Mouse (Mus musculus) forebrain, postnatal 0 days (tissue): ENCODE results near the gene Fam71e1. TPM values are rescaled to one million over a fixed set of nuclear protein-coding genes. Genes with fewer than 3 reads are reported as not detected.
A peak's percentile ranks its signal among the peaks of the same experiment; 100 is the strongest.

Source experiments
- ATAC-seq: fragments of 200-750 bp; cut with Nextera tagmentation; 2 replicates; pipeline ENCODE4 v1.8.0; 2017; ENCODE audit warnings: mild to moderate bottlenecking, moderate library complexity
- DNase-seq: peaks from one replicate; pipeline ENCODE4 v3.0.0-alpha.2; 2015
- H3K27ac ChIP-seq: fragments of 300-500 bp; sonication (generic); 2 replicates; pipeline ENCODE4 v1.5.1; 2014; ENCODE audit warnings: low read depth, mild to moderate bottlenecking, antibody characterized with exemption, low read length, moderate library complexity, mixed read lengths
- H3K27me3 ChIP-seq: fragments of 300-500 bp; sonication (generic); 2 replicates; pipeline ENCODE4 v1.6.1; 2014; ENCODE audit warnings: mild to moderate bottlenecking, low read length, mixed read lengths; ENCODE audit not compliant: insufficient read depth
- H3K36me3 ChIP-seq: fragments of 300-500 bp; sonication (generic); 2 replicates; pipeline ENCODE4 v1.6.1; 2014; ENCODE audit warnings: mild to moderate bottlenecking, moderate library complexity; ENCODE audit not compliant: insufficient read depth
- H3K4me1 ChIP-seq: fragments of 300-500 bp; sonication (generic); 2 replicates; pipeline ENCODE4 v1.6.1; 2014; ENCODE audit warnings: antibody characterized with exemption; ENCODE audit not compliant: insufficient read depth
- H3K4me2 ChIP-seq: fragments of 300-500 bp; sonication (generic); 2 replicates; pipeline ENCODE4 v1.6.1; 2014; ENCODE audit warnings: low read depth, mild to moderate bottlenecking, moderate library complexity
- H3K4me3 ChIP-seq: fragments of 300-500 bp; sonication (generic); 2 replicates; pipeline ENCODE4 v1.5.1; 2014; ENCODE audit warnings: low read depth, low read length, mixed read lengths
- H3K9ac ChIP-seq: fragments of 300-500 bp; sonication (generic); 2 replicates; pipeline ENCODE4 v1.6.1; 2014; ENCODE audit warnings: mild to moderate bottlenecking
- H3K9me3 ChIP-seq: fragments of 300-500 bp; sonication (generic); 2 replicates; pipeline ENCODE4 v1.6.1; 2016; ENCODE audit warnings: low read length
- CTCF ChIP-seq: sonication (generic); IDR thresholded peaks from 2 replicates; pipeline ENCODE4 v1.5.1; 2016; ENCODE audit warnings: antibody characterized with exemption, control low read depth, low read depth
- WGBS: fragments of 180-500 bp; shearing (Covaris S2); extraction: QIAGEN DNeasy Blood & Tissue Kit; methylation state at CpG from one replicate; pipeline ENCODE4 v1.1.7; 2014; 5-methylcytosine and 5-hydroxymethylcytosine counted together
- polyA plus RNA-seq: library from polyadenylated mRNA; unstranded; fragments of >200 nt; fragmentation: Nextera tagmentation; extraction: Ambion mirVana; gene quantifications from 2 replicates; pipeline ENCODE4 v1.2.1, GENCODE M21; 2015
- total RNA-seq: library from RNA; depleted of rRNA; stranded (reverse); fragments of >200 nt; gene quantifications from 2 replicates; pipeline ENCODE4 v1.2.3, GENCODE M21; 2014

Fam71e1 gene
- total and polyA plus RNA-seq, 2 experiments from 2014 or later, result 21.1 to 27.2 TPM

- DNase-seq, result no peak
- TF ChIP-seq CTCF, result no peak
Measured at GRCm38 (mm10) chr7:44536590-44536968, 40.2 kb downstream of the Fam71e1 start.

DNA sequence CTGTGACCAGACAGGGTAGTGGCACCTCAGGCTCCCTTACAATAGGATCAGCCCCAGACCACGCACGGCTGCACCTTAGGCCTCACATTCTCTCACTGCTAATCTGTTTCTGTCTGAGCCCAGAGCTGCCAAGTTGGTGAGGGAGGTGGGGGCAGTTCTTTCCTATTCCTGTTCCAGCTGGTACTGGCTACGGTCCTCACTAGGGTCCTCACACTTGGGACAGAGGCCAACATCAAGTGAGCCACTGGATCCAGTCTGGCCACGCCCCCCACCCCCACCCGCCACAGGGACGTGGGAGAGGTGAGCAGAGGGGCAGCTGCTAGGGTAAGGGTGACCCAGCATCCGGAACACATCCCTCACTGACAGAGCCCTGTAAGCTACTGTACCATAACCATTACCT, 40.6 kb downstream of the Fam71e1 start:
- Histone ChIP-seq H3K27ac (peak overlapping the region; percentile 35; the same call in 1 of the 2 replicates), H3K27me3 (no peaks in the 10 kb centered on the region), H3K36me3 (peaks cover 17% of the 10 kb centered on the region), H3K9ac (no peak overlapping the region), H3K4me1 (no peaks in the 10 kb centered on the region), H3K4me3 (no peak overlapping the region), H3K9me3 (no peaks in the 10 kb centered on the region), H3K4me2 (no peak overlapping the region)
- 70% methylated on average over 7 of the region's 7 CpGs for WGBS
- no peak for TF ChIP-seq CTCF
- no peak for DNase-seq
- ATAC-seq, result no peak

More at GRCm38 (mm10) chr7:44536590-44536968, 40.2 kb downstream of the Fam71e1 start:
- Histone ChIP-seq H3K9me3 (no peaks in the 10 kb centered on the region), H3K4me2 (no peak overlapping the region), H3K9ac (no peak overlapping the region), H3K27me3 (no peaks in the 10 kb centered on the region), H3K4me1 (no peaks in the 10 kb centered on the region), H3K4me3 (no peak overlapping the region), H3K36me3 (peaks cover 15% of the 10 kb centered on the region), H3K27ac (peak overlapping the region; percentile 35; the same call in 1 of the 2 replicates)
- WGBS, result 63% methylated on average over 6 of the region's 6 CpGs
- no peak for ATAC-seq

GRCm38 (mm10) chr7:44537496-44537895, 41.1 kb downstream of the Fam71e1 start:
- Histone ChIP-seq H3K9ac (no peak overlapping the region), H3K9me3 (no peaks in the 10 kb centered on the region), H3K27ac (no peak overlapping the region), H3K27me3 (no peaks in the 10 kb centered on the region), H3K36me3 (peaks cover 22% of the 10 kb centered on the region), H3K4me3 (no peak overlapping the region), H3K4me2 (no peak overlapping the region), H3K4me1 (no peaks in the 10 kb centered on the region)
- DNase-seq (no peak), ATAC-seq (no peak)
- 91% methylated on average over 13 of the region's 13 CpGs for WGBS
- no peak for TF ChIP-seq CTCF

- DNase-seq (no peak), ATAC-seq (no peak)
- peaks cover 24% of the 10 kb centered on the region for H3K36me3 ChIP-seq
- no peak for TF ChIP-seq CTCF
- WGBS, result 94% methylated on average over 41 of the region's 41 CpGs
- H3K9ac ChIP-seq, result no peak overlapping the region
- H3K4me3 ChIP-seq, result no peak overlapping the region
- no peaks in the 10 kb centered on the region for H3K27me3 ChIP-seq
- no peaks in the 10 kb centered on the region for H3K9me3 ChIP-seq
- H3K27ac ChIP-seq, result no peak overlapping the region
- no peak overlapping the region for H3K4me2 ChIP-seq
- H3K4me1 ChIP-seq, result no peaks in the 10 kb centered on the region
Measured at GRCm38 (mm10) chr7:44538756-44539624, 42.6 kb downstream of the Fam71e1 start.

DNA sequence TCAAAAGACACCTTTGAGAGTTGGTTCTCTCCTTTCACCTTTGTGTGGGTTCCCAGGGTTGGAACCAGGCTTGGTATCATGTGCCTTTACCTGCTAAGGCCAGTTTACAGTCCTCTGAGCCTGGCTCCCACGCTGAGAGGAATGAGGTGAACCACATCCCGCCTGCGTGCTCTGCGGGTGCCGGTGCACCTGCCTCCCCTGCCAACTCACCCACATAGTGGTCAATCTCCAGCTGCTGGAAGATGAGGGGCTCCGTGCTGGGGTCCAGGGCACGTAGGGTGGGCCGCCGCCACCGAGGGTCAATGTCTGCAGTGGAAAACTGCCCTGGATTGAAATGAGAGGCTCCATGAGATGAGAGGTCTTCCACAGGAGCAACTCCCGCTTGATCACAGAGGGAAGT, 46.2 kb downstream of the Fam71e1 start:
- no peak overlapping the region for H3K4me2 ChIP-seq
- no peaks in the 10 kb centered on the region for H3K4me1 ChIP-seq
- TF ChIP-seq CTCF, result no peak
- no peak overlapping the region for H3K4me3 ChIP-seq
- no peak overlapping the region for H3K9ac ChIP-seq
- DNase-seq (no peak), ATAC-seq (no peak)
- 95% methylated on average over 11 of the region's 11 CpGs for WGBS
- no peak overlapping the region for H3K27ac ChIP-seq
- H3K27me3 ChIP-seq, result no peaks in the 10 kb centered on the region
- H3K36me3 ChIP-seq, result peaks cover 21% of the 10 kb centered on the region
- no peaks in the 10 kb centered on the region for H3K9me3 ChIP-seq

- Histone ChIP-seq H3K4me2 (no peak overlapping the region), H3K27me3 (no peaks in the 10 kb centered on the region), H3K9ac (no peak overlapping the region), H3K27ac (no peak overlapping the region), H3K4me1 (peaks cover 5% of the 10 kb centered on the region; the same call in 1 of the 2 replicates), H3K9me3 (no peaks in the 10 kb centered on the region), H3K4me3 (no peak overlapping the region), H3K36me3 (peaks cover 21% of the 10 kb centered on the region)
- DNase-seq, result no peak
- no peak for TF ChIP-seq CTCF
- 84% methylated on average over 12 of the region's 12 CpGs for whole genome bisulfite sequencing
- no peak for ATAC-seq
Measured at GRCm38 (mm10) chr7:44543071-44543470, 46.7 kb downstream of the Fam71e1 start.

DNA sequence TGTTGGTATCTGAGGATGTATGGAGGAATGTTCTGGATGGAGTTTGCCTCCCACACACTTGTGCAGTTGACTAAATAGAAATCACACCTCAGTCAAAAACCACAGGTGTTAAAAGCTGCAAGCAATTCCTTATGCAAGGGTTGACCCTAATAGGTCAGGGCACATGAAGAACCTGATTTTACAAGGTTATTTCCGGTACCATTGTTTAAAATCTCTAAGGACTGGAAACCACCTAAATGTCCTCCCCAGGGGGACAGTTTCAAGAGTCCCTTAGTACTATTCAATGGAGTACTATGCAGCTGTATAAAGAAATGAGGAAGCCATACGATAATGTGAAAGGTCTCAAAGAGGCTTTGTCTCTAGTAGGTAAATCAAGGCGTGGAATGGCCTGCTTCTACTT, 49.9 kb downstream of the Fam71e1 start:
- no peak for ATAC-seq
- Histone ChIP-seq H3K27ac (no peak overlapping the region), H3K9ac (no peak overlapping the region), H3K4me2 (no peak overlapping the region), H3K9me3 (no peaks in the 10 kb centered on the region), H3K27me3 (no peaks in the 10 kb centered on the region), H3K4me3 (no peak overlapping the region), H3K4me1 (peaks cover 8% of the 10 kb centered on the region; the same call in 1 of the 2 replicates), H3K36me3 (peaks cover 26% of the 10 kb centered on the region)
- no peak for DNase-seq
- no peak for TF ChIP-seq CTCF
- WGBS, result 99% methylated on average over 3 of the region's 3 CpGs
